19 mouse cellular contexts compared by ENCODE assay signal in genomic region chr2:166414856-166415255, GRCm38 (mm10).
A peak's percentile ranks its signal among the peaks of the same experiment; 100 is the strongest.
DNase-seq lines count a peak whose midpoint lies in the region; ATAC-seq and TF ChIP-seq lines count a peak whose summit lies in the region.
"Had no signal": no experiment of that assay in that cellular context is flagged by ENCODE, and none has a peak within 500 bp of the region (broad histone marks: within the 10 kb centered on the region; RNA-seq: fewer than 3 reads in every experiment).

No protein-coding gene starts in this region.

- WGBS in heart, embryonic 15.5 days, result 86% methylated on average over 8 of the region's 8 CpGs
- WGBS in intestine, embryonic 16.5 days, result 84% methylated on average over 8 of the region's 8 CpGs
- WGBS in neural tube, embryonic 15.5 days, result 91% methylated on average over 8 of the region's 8 CpGs
- WGBS in heart, adult 2 months, result 88% methylated on average over 8 of the region's 8 CpGs

- intact Hi-C loops in heart, postnatal 36 days (cut with DNase I), result no loop called here
- intact Hi-C loops in heart, adult 2 months (cut with DNase I), result no loop called here

- TF ChIP-seq POLR2A in testis, adult 2 months (IDR thresholded peaks at IDR 0.05; ENCODE audit: control insufficient read depth, low read depth, low read length), result no peak
- TF ChIP-seq POLR2A in heart, adult 2 months (IDR thresholded peaks at IDR 0.05; ENCODE audit: insufficient read depth, low read depth, low read length), result no peak

- TF ChIP-seq CTCF in testis, adult 2 months (IDR thresholded peaks at IDR 0.05; ENCODE audit: control insufficient read depth, insufficient read depth, insufficient replicate concordance, low read depth, low read length), result no peak
- TF ChIP-seq CTCF in heart, adult 2 months (IDR thresholded peaks at IDR 0.05), result no peak

- peaks cover 27% of the 10 kb centered on the region for H3K4me1 ChIP-seq in heart, embryonic 15.5 days (replicated peaks)
- H3K4me1 ChIP-seq in testis, adult 2 months (ENCODE audit: control insufficient read depth, insufficient read depth, low read length), result peaks cover 6% of the 10 kb centered on the region
- H3K4me1 ChIP-seq in intestine, embryonic 16.5 days (ENCODE audit: control insufficient read depth, insufficient read depth, low read length), result no peaks in the 10 kb centered on the region
- H3K4me1 ChIP-seq in neural tube, embryonic 15.5 days, result peaks cover 37% of the 10 kb centered on the region
- H3K4me1 ChIP-seq in heart, adult 2 months (ENCODE audit: control insufficient read depth, insufficient read depth, low read length), result 0 out of 2 replicates have a peak, but pooled peaks cover 1% of the 10 kb centered on the region
- H3K4me1 ChIP-seq: liver, embryonic 15.5 days had no signal

- TF ChIP-seq EP300 in heart, adult 2 months (IDR thresholded peaks at IDR 0.05; ENCODE audit: insufficient read depth, low read depth, low read length), result no peak

- no peak for ATAC-seq in heart, embryonic 15.5 days (replicated peaks; ENCODE audit: insufficient number of reproducible peaks, insufficient read depth, low FRiP score, low read depth)
- no peak for ATAC-seq in intestine, embryonic 16.5 days
- no peak for ATAC-seq in neural tube, embryonic 15.5 days (ENCODE audit: low FRiP score)
- ATAC-seq: forebrain, postnatal 0 days; Patski had no signal

- H3K36me3 ChIP-seq in heart, embryonic 15.5 days, result no peaks in the 10 kb centered on the region
- H3K36me3 ChIP-seq in testis, adult 2 months (ENCODE audit: control insufficient read depth, insufficient read depth, low read length), result no peaks in the 10 kb centered on the region
- no peaks in the 10 kb centered on the region for H3K36me3 ChIP-seq in intestine, embryonic 16.5 days (ENCODE audit: control insufficient read depth, insufficient read depth, low read length)
- H3K36me3 ChIP-seq in neural tube, embryonic 15.5 days, result no peaks in the 10 kb centered on the region
- H3K36me3 ChIP-seq in heart, adult 2 months (ENCODE audit: control insufficient read depth, insufficient read depth, low read length), result no peaks in the 10 kb centered on the region
- H3K36me3 ChIP-seq: liver, embryonic 15.5 days; midbrain, embryonic 10.5 days; neural tube, embryonic 13.5 days had no signal

- H3K27me3 ChIP-seq in heart, embryonic 15.5 days, result no peaks in the 10 kb centered on the region
- H3K27me3 ChIP-seq in testis, adult 2 months (ENCODE audit: control insufficient read depth, insufficient read depth, low read length), result no peaks in the 10 kb centered on the region
- H3K27me3 ChIP-seq in intestine, embryonic 16.5 days (replicated peaks; ENCODE audit: control insufficient read depth, insufficient read depth, low read length), result no peaks in the 10 kb centered on the region
- no peaks in the 10 kb centered on the region for H3K27me3 ChIP-seq in neural tube, embryonic 15.5 days (replicated peaks)
- no peaks in the 10 kb centered on the region for H3K27me3 ChIP-seq in heart, adult 2 months (ENCODE audit: control insufficient read depth, insufficient read depth, low read length)
- H3K27me3 ChIP-seq: liver, embryonic 15.5 days; Patski had no signal

- no peaks in the 10 kb centered on the region for H3K79me2 ChIP-seq in heart, adult 2 months (replicated peaks; ENCODE audit: control insufficient read depth, insufficient read depth, low read length)

- H3K4me3 ChIP-seq in heart, embryonic 15.5 days, result no peak overlapping the region
- H3K4me3 ChIP-seq in testis, adult 2 months (ENCODE audit: control insufficient read depth, low read depth, low read length), result peak overlapping the region; percentile 36
- H3K4me3 ChIP-seq in intestine, embryonic 16.5 days (ENCODE audit: low read length), result no peak overlapping the region
- H3K4me3 ChIP-seq in neural tube, embryonic 15.5 days (replicated peaks), result no peak overlapping the region
- no peak overlapping the region for H3K4me3 ChIP-seq in heart, adult 2 months
- H3K4me3 ChIP-seq: gastrocnemius, adult 2 months; layer of hippocampus, adult 2 months; liver, embryonic 15.5 days; midbrain, embryonic 10.5 days; neural tube, embryonic 13.5 days had no signal

- H3K9ac ChIP-seq in heart, embryonic 15.5 days, result no peak overlapping the region
- no peak overlapping the region for H3K9ac ChIP-seq in intestine, embryonic 16.5 days (ENCODE audit: low read depth, low read length)
- no peak overlapping the region for H3K9ac ChIP-seq in neural tube, embryonic 15.5 days (replicated peaks)
- H3K9ac ChIP-seq in heart, adult 2 months (ENCODE audit: low read depth, low read length), result no peak overlapping the region
- H3K9ac ChIP-seq: forebrain, postnatal 0 days; liver, embryonic 15.5 days; neural tube, embryonic 13.5 days had no signal

- DNase-seq in heart, postnatal 36 days, result no peak
- DNase-seq in testis, postnatal 10 days (ENCODE audit: low spot score), result no peak
- peak; percentile 66 for DNase-seq in testis, postnatal 14 days (ENCODE audit: low spot score)
- no peak for DNase-seq in heart, adult 2 months
- DNase-seq: cerebellum, postnatal 14 days; gastrocnemius, adult 2 months; left cerebral cortex, postnatal 4 days; right cerebral cortex, postnatal 25 days; thymus, adult 2 months had no signal

- no peak overlapping the region for H3K4me2 ChIP-seq in heart, embryonic 15.5 days
- H3K4me2 ChIP-seq in intestine, embryonic 16.5 days (ENCODE audit: low read depth, low read length), result no peak overlapping the region
- H3K4me2 ChIP-seq in neural tube, embryonic 15.5 days, result no peak overlapping the region
- H3K4me2 ChIP-seq: liver, embryonic 15.5 days; neural tube, embryonic 13.5 days had no signal

- H3K27ac ChIP-seq in heart, embryonic 15.5 days, result peak overlapping the region; percentile 64
- H3K27ac ChIP-seq in testis, adult 2 months (ENCODE audit: control insufficient read depth, insufficient read depth, low read depth, low read length), result no peak overlapping the region
- peak overlapping the region; percentile 43; the same call in 1 of the 2 replicates for H3K27ac ChIP-seq in intestine, embryonic 16.5 days (ENCODE audit: low read length)
- no peak overlapping the region for H3K27ac ChIP-seq in neural tube, embryonic 15.5 days (replicated peaks)
- no peak overlapping the region for H3K27ac ChIP-seq in heart, adult 2 months
- H3K27ac ChIP-seq: gastrocnemius, adult 2 months; layer of hippocampus, adult 2 months; liver, embryonic 15.5 days; midbrain, embryonic 10.5 days; neural tube, embryonic 13.5 days had no signal

- H3K9me3 ChIP-seq in heart, embryonic 15.5 days (replicated peaks), result no peaks in the 10 kb centered on the region
- H3K9me3 ChIP-seq in intestine, embryonic 16.5 days (ENCODE audit: control insufficient read depth, low read length), result no peaks in the 10 kb centered on the region
- H3K9me3 ChIP-seq in neural tube, embryonic 15.5 days (replicated peaks), result no peaks in the 10 kb centered on the region
- H3K9me3 ChIP-seq: liver, embryonic 15.5 days; midbrain, embryonic 10.5 days; neural tube, embryonic 13.5 days had no signal

Comparison
In these comparisons a context has a peak if more than half of its experiments do, and no peak if none do; other contexts are left out.
1. H3K27ac ChIP-seq: peak in heart, embryonic 15.5 days (single experiment) and intestine, embryonic 16.5 days (single experiment); none in testis, adult 2 months (single experiment), neural tube, embryonic 15.5 days (single experiment) and heart, adult 2 months (single experiment).